Mouse (Mus musculus): ENCODE measurements around the gene Itpk1.

Gene Itpk1

GRCm38 (mm10) chr12:102594627-102595026 lies 110.1 kb downstream of the Itpk1 start:
- DNase-seq (ENCODE audit: low spot score in 2 of 2), result no peak

- DNase-seq (ENCODE audit: low spot score in 2 of 2), result peak; percentile 51 to 61
Observed at GRCm38 (mm10) chr12:102593699-102594098, 111.0 kb downstream of the Itpk1 start.

GRCm38 (mm10) chr12:102590711-102591360 lies 113.9 kb downstream of the Itpk1 start:
- no peak for DNase-seq (ENCODE audit: low spot score in 2 of 2)

DNA sequence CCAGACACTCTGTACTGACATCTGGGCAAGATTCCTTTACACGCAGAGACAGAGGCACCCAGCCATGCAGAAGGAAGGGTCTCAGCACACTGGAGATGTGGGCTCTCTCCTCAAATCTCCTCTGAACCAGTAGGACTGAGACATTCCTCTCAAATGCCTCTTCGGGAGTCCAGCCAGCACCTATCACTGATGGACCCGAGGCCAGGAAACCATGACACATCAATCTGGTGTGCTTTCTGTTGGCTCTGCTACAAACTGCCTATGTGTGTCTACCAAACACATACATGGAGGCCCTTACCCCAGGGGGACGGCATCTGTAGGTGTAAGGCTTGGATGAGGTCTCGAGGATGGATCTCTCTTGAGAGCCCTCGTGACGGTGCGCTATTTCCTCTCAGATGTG lies 117.6 kb downstream of the Itpk1 start:
- no peak for DNase-seq (ENCODE audit: low spot score in 2 of 2)

GRCm38 (mm10) chr12:102586286-102586881 lies 118.3 kb downstream of the Itpk1 start:
- DNase-seq (ENCODE audit: low spot score in 2 of 2), result peak in 1 of 2 experiments; percentile 40

GRCm38 (mm10) chr12:102585390-102585789 lies 119.3 kb downstream of the Itpk1 start:
- DNase-seq (ENCODE audit: low spot score in 2 of 2), result no peak

DNA sequence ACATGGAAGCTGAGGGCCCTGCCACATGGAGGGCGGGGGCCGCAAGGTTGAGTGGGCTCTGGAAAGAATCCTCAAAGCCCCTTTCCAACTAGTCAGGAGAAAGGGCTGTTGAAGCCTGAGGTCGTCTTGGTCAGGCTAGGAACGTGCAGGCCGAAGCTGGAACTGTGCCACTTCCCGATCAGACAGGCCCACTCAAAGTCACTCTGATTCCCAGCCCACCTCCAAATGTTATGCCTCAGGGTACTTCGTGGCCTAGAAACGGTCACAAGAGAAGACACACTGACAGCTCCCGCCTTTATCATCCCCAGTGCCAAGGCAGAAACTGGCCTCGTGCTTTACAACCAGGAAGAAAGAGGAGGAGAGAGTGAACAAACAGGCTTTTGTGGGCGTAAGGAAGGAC lies 122.3 kb downstream of the Itpk1 start:
- DNase-seq (ENCODE audit: low spot score in 2 of 2), result no peak

DNA sequence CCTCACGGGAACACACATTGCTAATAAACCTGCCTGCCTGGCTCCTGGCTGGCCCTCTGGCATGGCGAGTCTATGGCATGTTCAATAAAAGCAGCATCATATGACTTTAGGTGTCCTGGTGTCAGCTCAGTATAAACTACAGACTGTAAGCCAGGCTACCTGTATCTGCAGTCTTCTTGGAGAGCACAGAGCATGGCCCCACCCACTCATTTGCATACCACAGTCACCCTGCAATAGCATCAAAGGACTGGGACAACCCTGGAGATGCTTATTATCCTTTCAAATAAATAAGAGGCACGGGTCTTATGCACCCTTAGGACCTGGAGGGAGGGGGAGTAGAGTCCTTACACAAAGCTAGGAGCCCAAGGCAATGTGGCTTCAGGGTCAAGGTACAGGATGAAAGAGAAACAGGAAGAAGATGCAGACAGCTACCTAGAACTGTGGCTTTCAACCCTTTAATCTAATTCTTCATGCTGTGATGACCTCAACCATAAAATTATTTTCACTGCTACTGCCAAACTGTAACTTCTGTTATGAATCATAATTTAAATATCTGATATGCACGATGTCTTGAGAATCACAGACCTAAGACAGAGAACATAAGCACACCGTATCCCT lies 123.0 kb downstream of the Itpk1 start:
- DNase-seq (ENCODE audit: low spot score in 2 of 2), result no peak

DNA sequence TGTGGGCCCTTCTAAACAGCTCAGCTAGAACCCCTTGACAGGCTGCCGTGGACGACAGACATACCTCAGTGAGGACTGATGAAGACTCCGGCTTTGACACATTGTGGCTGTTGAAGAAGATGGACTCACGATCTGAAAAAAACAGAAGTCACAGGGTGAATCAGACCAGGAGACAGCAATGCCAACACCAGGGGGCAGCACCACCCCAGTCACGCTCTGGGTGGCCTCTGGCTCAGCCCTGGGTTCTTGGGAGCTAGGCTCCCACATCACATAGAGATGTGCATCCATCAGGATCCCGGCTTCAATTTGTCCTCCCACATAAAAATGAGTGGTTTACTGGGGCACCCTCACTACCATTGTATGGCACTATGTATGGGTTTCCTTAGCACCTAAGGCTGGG lies 125.7 kb downstream of the Itpk1 start:
- DNase-seq (ENCODE audit: low spot score in 2 of 2), result peak; percentile 41 to 71

DNA sequence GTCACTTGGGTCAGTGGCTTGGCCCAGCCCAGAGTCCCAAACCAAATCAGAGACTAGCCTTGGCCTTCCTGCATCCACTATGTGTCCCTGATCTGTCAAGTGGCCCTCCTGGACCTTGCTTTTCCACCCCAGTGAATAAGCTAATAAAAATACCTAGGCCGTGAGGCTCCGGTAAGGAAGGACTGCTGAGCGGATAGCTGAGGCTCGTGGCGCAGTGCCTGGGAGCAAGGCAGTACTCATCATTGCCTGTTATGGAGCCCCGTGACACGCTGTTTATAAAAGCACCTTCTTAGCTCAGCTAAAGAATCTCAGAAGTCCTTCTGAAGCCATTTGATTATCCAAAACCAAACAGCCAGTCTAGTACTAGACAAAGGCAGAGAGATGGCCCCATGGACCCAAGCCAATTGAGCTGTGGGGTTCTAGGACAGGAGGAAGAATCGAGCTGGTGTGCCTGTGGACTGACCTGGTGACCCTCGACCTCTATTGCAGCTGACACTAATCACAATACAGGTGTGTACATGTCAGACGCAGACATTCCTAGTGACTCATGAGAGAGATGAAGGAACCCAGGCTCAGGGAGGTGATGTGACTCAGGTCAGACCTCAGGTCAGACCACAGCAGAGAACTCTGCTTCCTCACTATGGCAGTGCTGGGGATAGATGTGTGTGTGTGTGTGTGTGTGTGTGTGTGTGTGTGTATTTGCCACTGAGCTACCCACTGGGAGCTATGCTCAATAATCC lies 127.9 kb downstream of the Itpk1 start:
- DNase-seq (ENCODE audit: low spot score in 2 of 2), result no peak

DNA sequence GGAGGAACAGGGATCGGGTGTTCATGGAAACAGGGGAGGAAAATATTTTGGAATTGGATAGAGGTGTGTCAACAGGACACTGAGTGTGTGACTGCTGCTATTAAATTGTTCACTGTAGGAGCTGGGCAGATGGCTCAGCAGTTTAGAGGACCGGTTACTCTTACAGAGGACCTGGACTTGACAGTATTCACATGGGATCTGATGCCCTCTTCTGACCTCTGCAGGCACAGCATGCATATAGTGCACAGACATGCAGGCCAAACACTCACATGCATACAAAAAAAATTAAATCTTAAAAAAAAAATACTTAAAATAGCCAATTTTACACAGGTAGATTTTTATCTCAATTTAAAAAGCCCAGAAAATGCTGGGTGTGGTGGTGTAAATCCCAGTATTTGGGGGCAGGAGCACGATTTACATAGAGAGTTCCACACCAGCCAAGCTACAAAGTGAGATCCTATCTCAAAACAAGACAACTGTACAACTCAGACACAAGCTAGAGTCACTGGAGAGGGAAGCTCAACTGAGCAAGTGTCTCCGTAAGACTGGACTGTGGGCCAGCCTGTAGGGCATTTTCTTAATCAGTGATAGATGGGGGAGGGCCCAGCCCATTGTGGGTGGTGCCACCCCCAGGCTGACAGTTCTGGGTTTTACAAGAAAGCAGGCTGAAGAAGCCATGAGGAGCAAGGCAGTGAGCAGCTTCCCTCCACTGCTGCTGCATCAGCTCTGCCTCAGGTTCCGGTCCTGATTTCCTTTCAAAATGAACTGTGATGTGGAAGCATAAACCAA lies 129.0 kb downstream of the Itpk1 start:
- no peak for DNase-seq (ENCODE audit: low spot score in 2 of 2)

DNA sequence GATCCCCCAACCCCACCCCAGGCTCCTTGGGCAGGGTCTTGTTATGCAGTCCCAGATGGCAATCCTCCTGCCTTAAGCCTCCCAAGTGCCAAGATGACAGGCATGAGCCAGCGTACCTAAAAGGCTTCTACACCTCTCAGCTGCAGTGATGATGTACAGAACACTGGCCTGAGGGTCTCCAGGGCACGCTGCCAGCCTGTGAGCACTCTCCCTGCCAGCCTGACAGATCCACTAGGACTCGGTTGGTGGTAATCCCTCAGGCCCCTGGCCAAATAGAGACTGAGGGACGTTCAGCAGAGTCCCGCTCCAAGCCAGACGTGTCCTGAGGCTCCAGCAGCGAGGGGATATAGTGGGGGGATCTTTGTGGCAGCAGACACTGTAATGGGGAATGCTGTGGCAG lies 131.7 kb downstream of the Itpk1 start:
- DNase-seq (ENCODE audit: low spot score in 2 of 2), result no peak

GRCm38 (mm10) chr12:102571666-102572065 lies 133.1 kb downstream of the Itpk1 start:
- DNase-seq (ENCODE audit: low spot score in 2 of 2), result no peak

GRCm38 (mm10) chr12:102570734-102571133 lies 134.0 kb downstream of the Itpk1 start:
- no peak for DNase-seq (ENCODE audit: low spot score in 2 of 2)

DNA sequence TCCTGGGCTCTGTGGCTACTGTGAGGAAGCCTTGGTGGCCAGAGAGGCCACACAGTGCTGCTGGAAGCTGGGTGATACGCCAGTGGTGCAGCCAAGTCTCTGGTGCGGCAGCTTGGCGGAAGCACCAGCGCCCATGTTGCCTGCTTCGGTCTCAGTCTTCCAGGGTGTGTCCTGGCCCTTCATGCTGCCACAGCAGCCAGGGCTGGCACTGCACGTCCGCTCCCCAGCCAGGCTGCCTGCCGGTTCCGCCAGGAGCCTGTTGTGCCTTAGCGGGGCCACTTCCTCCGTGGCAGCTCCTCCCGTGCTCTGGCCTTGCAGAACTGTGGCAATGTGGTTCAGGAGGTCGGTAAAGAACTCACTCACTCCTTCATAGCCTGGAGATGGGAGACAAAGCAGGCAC lies 134.6 kb downstream of the Itpk1 start:
- DNase-seq (ENCODE audit: low spot score in 2 of 2), result no peak

DNA sequence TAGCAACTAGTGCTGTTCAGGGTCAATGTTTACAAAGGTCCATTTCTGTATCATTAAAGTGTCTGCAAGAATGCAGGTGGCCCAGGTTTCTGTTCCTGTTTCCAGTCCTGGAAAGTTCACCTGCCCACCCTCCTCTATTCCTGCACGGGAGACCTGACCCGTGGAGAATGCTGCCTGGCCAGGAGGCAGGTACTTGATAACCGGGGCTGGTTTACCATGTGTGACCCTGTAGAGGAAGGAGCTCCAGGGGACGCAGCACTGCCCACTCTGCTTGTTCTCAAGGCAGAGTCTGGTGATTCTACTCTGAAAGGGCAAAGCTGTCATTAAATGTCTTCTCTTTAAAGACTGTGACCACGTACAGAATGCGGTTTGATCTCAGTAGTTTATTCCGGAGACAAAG lies 136.5 kb downstream of the Itpk1 start:
- no peak for DNase-seq (ENCODE audit: low spot score in 2 of 2)

- no peak for DNase-seq (ENCODE audit: low spot score in 2 of 2)
Observed at GRCm38 (mm10) chr12:102566951-102567350, 137.8 kb downstream of the Itpk1 start.

GRCm38 (mm10) chr12:102565086-102565485 lies 139.6 kb downstream of the Itpk1 start:
- no peak for DNase-seq (ENCODE audit: low spot score in 2 of 2)

- DNase-seq (ENCODE audit: low spot score in 2 of 2), result peak in 1 of 2 experiments; percentile 47
Observed at GRCm38 (mm10) chr12:102557372-102557771, 147.4 kb downstream of the Itpk1 start.

- no peak for DNase-seq (ENCODE audit: low spot score in 2 of 2)
Observed at GRCm38 (mm10) chr12:102555850-102556249, 148.9 kb downstream of the Itpk1 start.

DNA sequence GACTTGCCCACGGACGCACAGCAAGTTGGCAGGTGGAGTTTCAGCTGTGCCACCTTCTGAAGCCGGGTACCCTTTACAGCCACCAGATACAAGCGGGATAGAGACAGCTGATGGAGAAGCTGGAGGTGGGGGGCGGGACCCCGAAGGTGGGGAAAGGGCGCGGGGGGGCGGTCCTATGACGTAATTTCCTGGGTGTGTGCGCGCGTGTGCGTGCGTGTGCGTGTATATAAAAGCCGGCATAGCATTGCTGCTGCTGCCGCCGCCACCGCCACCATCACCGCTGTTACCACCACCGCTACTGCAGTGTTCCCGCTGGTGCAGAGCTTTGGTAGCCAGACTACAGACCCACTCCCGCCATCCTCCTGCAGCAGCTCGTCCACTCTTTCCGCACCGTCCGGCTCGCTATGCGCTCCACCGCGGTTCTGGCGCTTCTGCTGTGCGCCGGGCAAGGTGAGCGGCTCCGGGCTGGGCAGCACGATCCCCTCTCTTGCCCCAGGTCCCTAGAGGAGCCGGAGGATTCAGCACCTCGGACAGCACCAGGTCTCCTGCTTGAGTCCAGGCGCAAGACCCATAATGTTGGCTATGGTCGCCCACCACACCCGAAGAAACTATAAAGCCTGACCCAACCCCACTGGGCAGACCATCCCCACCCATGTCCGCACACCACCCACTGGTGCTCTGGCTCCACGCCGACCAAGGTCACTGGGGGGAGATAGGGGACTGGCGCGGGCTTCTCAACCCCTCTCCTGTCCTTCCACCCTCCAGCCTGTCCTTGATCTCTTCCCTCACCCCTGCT lies 149.8 kb downstream of the Itpk1 start, which contains the start of gene Chga:
Chga (plus strand) TSS at position 249 of the 796 bp plus-strand sequence.
- peak; percentile 60 to 80 for DNase-seq (ENCODE audit: low spot score in 2 of 2)
